Mouse (Mus musculus) C2C12 (cell line): Measurements from ENCODE around the gene Shtn1. TPM values are rescaled to one million over a fixed set of nuclear protein-coding genes. Genes with fewer than 3 reads are reported as not detected.

Source experiments
- H3K27me3 ChIP-seq: one replicate; pipeline ENCODE4 v1.6.1; 2011; ENCODE audit not compliant: control insufficient read depth, insufficient read depth, insufficient read length
- H3K36me3 ChIP-seq: one replicate; pipeline ENCODE4 v1.6.1; 2011; ENCODE audit not compliant: control insufficient read depth, insufficient read depth
- H3K4me3 ChIP-seq: one replicate; pipeline ENCODE4 v1.5.1; 2011; ENCODE audit warnings: mild to moderate bottlenecking, control low read depth; ENCODE audit not compliant: poor library complexity, insufficient read depth, severe bottlenecking
- H3K79me2 ChIP-seq: one replicate; pipeline ENCODE4 v1.6.1; 2011; ENCODE audit not compliant: control insufficient read depth, insufficient read depth
- H3K79me3 ChIP-seq: one replicate; pipeline ENCODE4 v1.6.1; 2011; ENCODE audit warnings: low read depth, control low read depth
- H3ac ChIP-seq: one replicate; pipeline ENCODE3; 2011; ENCODE audit warnings: low read depth; ENCODE audit not compliant: control insufficient read depth, insufficient read length
- CEBPB ChIP-seq: IDR thresholded peaks from one replicate; pipeline ENCODE4 v1.6.1; 2011; ENCODE audit warnings: low read depth, mild to moderate bottlenecking, control low read depth, moderate library complexity
- CTCF ChIP-seq: IDR thresholded peaks from one replicate; pipeline ENCODE4 v1.5.1; 2011; ENCODE audit not compliant: control insufficient read depth, insufficient read depth, insufficient read length
- FOSL1 ChIP-seq: IDR thresholded peaks from one replicate; pipeline ENCODE4 v1.8.0; 2011; ENCODE audit warnings: mild to moderate bottlenecking, low read length; ENCODE audit not compliant: poor library complexity, insufficient read depth, severe bottlenecking
- MAX ChIP-seq: IDR thresholded peaks from one replicate; pipeline ENCODE4 v1.6.1; 2011; ENCODE audit warnings: mild to moderate bottlenecking, control low read depth
- MYOD1 ChIP-seq: IDR thresholded peaks from one replicate; pipeline ENCODE4 v1.6.1; 2011; ENCODE audit warnings: low read depth; ENCODE audit not compliant: control insufficient read depth, insufficient read length
- MYOG ChIP-seq: IDR thresholded peaks from one replicate; pipeline ENCODE4 v1.6.1; 2011; ENCODE audit not compliant: control insufficient read depth, insufficient read length; ENCODE audit errors: extremely low read depth
- USF1 ChIP-seq: IDR thresholded peaks from one replicate; pipeline ENCODE4 v1.6.1; 2011; ENCODE audit warnings: low read depth, mild to moderate bottlenecking, control low read depth, moderate library complexity
- polyA plus RNA-seq: library from polyadenylated mRNA; unstranded; fragments of >200 nt; fragmentation: generic; extraction: Trizol; gene quantifications from one replicate; pipeline ENCODE4 v1.2.1, GENCODE M21; 2012; ENCODE audit warnings: missing spikeins

Gene Shtn1
- polyA plus RNA-seq, 1 experiment = 0.26 TPM

GRCm38 (mm10) chr19:59057366-59057765 is 18.5 kb downstream of the Shtn1 start:
- TF ChIP-seq FOSL1 (no peak), MYOD1 (no peak), USF1 (no peak), MYOG (no peak), MAX (no peak), CEBPB (no peak), CTCF (no peak)
- peaks cover 27% of the 10 kb centered on the region for H3K27me3 ChIP-seq
- H3K79me3 ChIP-seq = no peaks in the 10 kb centered on the region
- no peak overlapping the region for H3ac ChIP-seq
- no peaks in the 10 kb centered on the region for H3K79me2 ChIP-seq
- no peaks in the 10 kb centered on the region for H3K36me3 ChIP-seq
- no peak overlapping the region for H3K4me3 ChIP-seq

DNA sequence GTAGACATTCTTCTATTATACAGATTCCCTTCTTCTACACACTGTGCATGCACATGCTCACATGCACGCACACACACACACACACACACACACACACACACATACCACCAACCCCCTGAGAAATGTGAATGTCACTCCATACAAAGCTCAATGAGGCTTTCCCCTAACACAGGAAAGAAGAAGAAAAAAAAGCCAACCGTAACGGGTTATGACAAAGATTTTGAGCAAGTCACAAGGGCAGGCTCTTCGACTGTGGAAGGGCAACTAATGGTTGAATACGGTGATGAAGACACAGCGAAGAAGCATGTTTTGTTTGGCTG is 21.3 kb downstream of the Shtn1 start:
- Histone ChIP-seq H3K36me3 (no peaks in the 10 kb centered on the region), H3K79me2 (no peaks in the 10 kb centered on the region), H3ac (no peak overlapping the region), H3K4me3 (no peak overlapping the region), H3K79me3 (no peaks in the 10 kb centered on the region), H3K27me3 (peaks cover 28% of the 10 kb centered on the region)
- TF ChIP-seq CEBPB = no peak

- Histone ChIP-seq H3K27me3 (peaks cover 28% of the 10 kb centered on the region), H3K79me3 (no peaks in the 10 kb centered on the region), H3K36me3 (no peaks in the 10 kb centered on the region), H3K79me2 (no peaks in the 10 kb centered on the region), H3K4me3 (no peak overlapping the region), H3ac (no peak overlapping the region)
- TF ChIP-seq FOSL1 = no peak
These were observed 21.8 kb downstream of the Shtn1 start for GRCm38 (mm10) chr19:59053931-59054631.

DNA sequence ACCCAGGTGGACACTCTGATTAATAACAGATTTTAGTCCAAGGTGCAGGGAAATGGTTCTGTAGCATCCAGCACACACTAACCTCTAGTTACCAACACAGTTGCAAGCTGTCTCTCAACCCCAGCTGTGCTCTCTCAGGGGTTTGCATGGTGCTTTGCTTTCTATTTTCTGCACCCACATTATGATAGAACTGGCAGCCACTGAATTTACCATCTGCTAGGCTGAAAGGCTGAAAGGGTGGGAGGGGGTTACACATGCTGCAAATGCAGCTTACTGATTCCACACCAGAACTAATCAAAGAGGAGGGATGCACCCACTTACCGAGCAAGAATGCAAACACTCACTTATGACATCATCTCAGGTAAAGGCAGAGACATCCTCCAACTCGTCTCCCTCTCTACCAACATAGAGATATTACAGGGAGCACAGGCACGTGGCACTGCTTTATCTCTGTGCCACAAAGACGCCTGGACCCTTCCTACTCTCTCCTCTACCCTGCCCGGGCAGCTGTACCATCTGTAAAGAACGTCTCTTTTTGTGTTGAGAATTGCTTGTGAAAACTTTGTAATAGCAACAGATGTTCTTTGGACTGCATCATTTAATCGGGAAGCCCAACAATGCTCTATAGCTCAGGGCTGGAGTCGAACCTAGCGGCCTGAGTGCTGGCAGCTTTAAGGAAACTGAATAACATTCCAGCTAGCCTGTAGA is 23.0 kb downstream of the Shtn1 start:
- H3K4me3 ChIP-seq = no peak overlapping the region
- TF ChIP-seq CEBPB (no peak), MAX (no peak), FOSL1 (no peak), MYOG (no peak), CTCF (no peak), MYOD1 (no peak), USF1 (no peak)
- no peaks in the 10 kb centered on the region for H3K36me3 ChIP-seq
- no peaks in the 10 kb centered on the region for H3K79me2 ChIP-seq
- peaks cover 22% of the 10 kb centered on the region for H3K27me3 ChIP-seq
- no peaks in the 10 kb centered on the region for H3K79me3 ChIP-seq
- H3ac ChIP-seq = no peak overlapping the region

GRCm38 (mm10) chr19:59052053-59052452 is 23.8 kb downstream of the Shtn1 start:
- TF ChIP-seq MYOD1 = no peak
- TF ChIP-seq MYOG = no peak
- no peak for TF ChIP-seq USF1
- no peak for TF ChIP-seq CEBPB
- TF ChIP-seq FOSL1 = no peak
- no peak for TF ChIP-seq CTCF
- Histone ChIP-seq H3K36me3 (no peaks in the 10 kb centered on the region), H3K4me3 (no peak overlapping the region)

DNA sequence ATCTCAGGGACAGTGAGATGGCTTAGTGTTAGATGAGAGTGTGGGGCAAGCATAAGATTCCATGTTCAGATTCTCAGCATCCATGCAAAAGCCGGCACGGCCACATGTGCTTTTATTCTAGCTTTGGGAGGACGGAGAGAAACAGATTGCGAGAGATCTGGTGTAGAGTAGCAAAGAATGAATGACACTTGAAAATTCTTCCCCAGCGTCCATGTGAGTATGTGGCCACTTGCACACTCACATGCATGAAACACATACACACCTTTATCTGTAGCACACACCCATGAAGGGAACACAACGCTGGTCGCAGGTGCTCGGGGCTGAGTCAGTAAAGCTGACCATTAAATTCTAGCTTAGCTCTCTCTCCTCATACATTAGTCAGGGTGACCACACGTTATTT is 24.3 kb downstream of the Shtn1 start:
- TF ChIP-seq MYOG (no peak), MYOD1 (no peak), USF1 (no peak), FOSL1 (no peak), CTCF (no peak), CEBPB (no peak), MAX (no peak)

More at GRCm38 (mm10) chr19:59052053-59052452, 23.8 kb downstream of the Shtn1 start:
- Histone ChIP-seq H3ac (no peak overlapping the region), H3K79me3 (no peaks in the 10 kb centered on the region), H3K79me2 (no peaks in the 10 kb centered on the region), H3K27me3 (peaks cover 14% of the 10 kb centered on the region)

More for the DNA sequence above, 24.3 kb downstream of the Shtn1 start:
- H3K36me3 ChIP-seq = no peaks in the 10 kb centered on the region
- H3ac ChIP-seq = no peak overlapping the region
- H3K4me3 ChIP-seq = no peak overlapping the region
- no peaks in the 10 kb centered on the region for H3K79me3 ChIP-seq
- no peaks in the 10 kb centered on the region for H3K79me2 ChIP-seq
- peaks cover 14% of the 10 kb centered on the region for H3K27me3 ChIP-seq
